In the genomic region with DNA sequence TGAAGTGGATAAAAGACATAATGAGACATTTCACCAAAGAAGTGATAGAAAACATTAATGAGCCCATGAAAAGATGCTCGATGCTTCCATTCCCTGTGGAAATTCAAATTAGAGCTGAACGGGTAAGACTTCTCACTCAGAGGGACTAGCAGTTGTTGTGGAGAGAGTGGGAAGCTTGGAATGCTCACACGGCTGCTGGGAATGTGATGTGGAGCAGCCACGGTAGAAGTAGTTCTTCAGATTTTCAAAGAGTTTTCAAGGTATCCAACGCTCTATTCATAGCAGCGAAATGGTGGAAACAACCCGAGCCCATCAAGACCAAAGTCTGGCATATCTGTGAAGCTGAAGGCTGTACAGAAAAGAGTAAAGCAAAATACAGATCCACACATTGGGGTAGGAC, we compare ENCODE assay signal across 17 mouse cellular contexts.
"Had no signal": no experiment of that assay in that cellular context is flagged by ENCODE, and none has a peak within 500 bp of the region (broad histone marks: within the 10 kb centered on the region; RNA-seq: fewer than 3 reads in every experiment).

No protein-coding gene starts in this region.

- H3K4me1 ChIP-seq: megakaryocyte, embryonic 14.5 days had no signal

- H3K9me3 ChIP-seq: lung, embryonic 15.5 days; megakaryocyte, embryonic 14.5 days; midbrain, embryonic 13.5 days; midbrain, embryonic 15.5 days; neural tube, embryonic 12.5 days; stomach, embryonic 15.5 days had no signal

- DNase-seq: lung, adult 2 months; lung, postnatal 14 days; lung, postnatal 36 days; right cerebral cortex, postnatal 14 days; thymus, adult 2 months; thymus, postnatal 25 days; thymus, postnatal 4 days had no signal

- H3K9ac ChIP-seq: lung, embryonic 15.5 days; midbrain, embryonic 13.5 days; midbrain, embryonic 15.5 days; neural tube, embryonic 12.5 days; stomach, embryonic 15.5 days had no signal

- H3K36me3 ChIP-seq: lung, embryonic 15.5 days; midbrain, embryonic 13.5 days; midbrain, embryonic 15.5 days; neural tube, embryonic 12.5 days; stomach, embryonic 15.5 days had no signal

- H3K27ac ChIP-seq: lung, embryonic 15.5 days; macrophage; midbrain, embryonic 13.5 days; midbrain, embryonic 15.5 days; neural tube, embryonic 12.5 days; stomach, embryonic 15.5 days; stomach, postnatal 0 days had no signal

- ATAC-seq: lung, postnatal 0 days; midbrain, embryonic 13.5 days; midbrain, embryonic 15.5 days had no signal

- H3K4me2 ChIP-seq: lung, embryonic 15.5 days; midbrain, embryonic 11.5 days; midbrain, embryonic 13.5 days; midbrain, embryonic 15.5 days; neural tube, embryonic 12.5 days; stomach, embryonic 15.5 days had no signal

- H3K27me3 ChIP-seq: lung, embryonic 15.5 days; neural tube, embryonic 12.5 days; stomach, embryonic 15.5 days had no signal

- H3K4me3 ChIP-seq: lung, embryonic 15.5 days; megakaryocyte, embryonic 14.5 days; midbrain, embryonic 13.5 days; midbrain, embryonic 15.5 days; neural tube, embryonic 12.5 days; stomach, embryonic 15.5 days had no signal
